Mouse (Mus musculus) heart, postnatal 25 days (tissue): ENCODE data around the gene Mlst8. TPM values are rescaled to one million over a fixed set of nuclear protein-coding genes. Genes with fewer than 3 reads are reported as not detected.
"Not testable (repeated sequence)": the region's sequence is repeated elsewhere in the genome, so short reads cannot be mapped to it uniquely, and the experiment has no call there.

Experiments used
- DNase-seq: peaks from one replicate; pipeline ENCODE4 v3.0.0; 2022; ENCODE audit warnings: low spot score
- intact Hi-C: fragments of 180-260 bp; cut with DNase I; formaldehyde crosslinking; loops from one replicate; pipeline ENCODE4 v1.15.1; 2025
- total RNA-seq, 2 experiments: library from RNA; stranded (reverse); gene quantifications; 2 replicates each; pipeline ENCODE4 v1.2.3; 2021

Gene Mlst8
- total RNA-seq, 2 experiments from 2014 or later: 9.4 to 11.3 TPM

DNA sequence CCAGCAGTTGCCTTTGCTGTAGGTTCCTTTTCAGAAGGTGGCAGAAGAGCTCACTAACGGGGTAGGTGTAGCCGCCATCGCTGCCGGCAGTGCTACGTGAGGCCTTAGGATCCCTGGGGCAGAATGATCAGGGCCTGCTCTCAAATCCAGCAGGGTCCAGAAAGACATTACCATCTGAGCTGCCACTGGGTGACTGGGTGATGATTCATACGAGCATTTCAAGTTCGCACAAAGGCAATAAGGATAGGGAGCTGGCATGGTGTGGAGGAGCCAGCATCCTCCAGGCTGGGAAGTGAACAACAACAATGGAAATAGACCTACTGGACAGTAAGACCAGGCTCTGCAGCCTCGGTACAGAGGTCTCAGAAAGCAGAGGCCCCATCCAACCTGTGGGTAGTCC, 38.5 kb downstream of the Mlst8 start:
- intact Hi-C loops: no loop called here
- no peak for DNase-seq

DNA sequence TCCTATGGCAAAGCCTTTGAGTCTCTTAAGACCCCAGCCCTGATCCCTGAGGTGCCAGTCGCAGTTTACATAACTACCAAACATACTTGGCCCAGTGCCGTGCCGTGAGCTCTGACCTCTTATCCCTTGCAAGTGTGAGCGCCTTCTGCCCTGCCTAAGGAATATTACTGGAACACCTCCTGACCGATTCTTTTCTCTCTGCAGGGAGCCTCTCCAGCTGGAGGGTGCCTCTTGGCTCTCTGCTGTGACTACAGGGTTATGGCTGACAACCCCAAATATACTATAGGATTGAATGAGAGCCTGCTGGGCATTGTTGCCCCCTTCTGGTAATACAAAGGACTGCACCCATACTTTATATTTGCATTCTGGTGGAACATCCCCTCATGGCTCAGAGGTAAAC, 41.9 kb downstream of the Mlst8 start:
- intact Hi-C loops: no loop called here
- DNase-seq: no peak

DNA sequence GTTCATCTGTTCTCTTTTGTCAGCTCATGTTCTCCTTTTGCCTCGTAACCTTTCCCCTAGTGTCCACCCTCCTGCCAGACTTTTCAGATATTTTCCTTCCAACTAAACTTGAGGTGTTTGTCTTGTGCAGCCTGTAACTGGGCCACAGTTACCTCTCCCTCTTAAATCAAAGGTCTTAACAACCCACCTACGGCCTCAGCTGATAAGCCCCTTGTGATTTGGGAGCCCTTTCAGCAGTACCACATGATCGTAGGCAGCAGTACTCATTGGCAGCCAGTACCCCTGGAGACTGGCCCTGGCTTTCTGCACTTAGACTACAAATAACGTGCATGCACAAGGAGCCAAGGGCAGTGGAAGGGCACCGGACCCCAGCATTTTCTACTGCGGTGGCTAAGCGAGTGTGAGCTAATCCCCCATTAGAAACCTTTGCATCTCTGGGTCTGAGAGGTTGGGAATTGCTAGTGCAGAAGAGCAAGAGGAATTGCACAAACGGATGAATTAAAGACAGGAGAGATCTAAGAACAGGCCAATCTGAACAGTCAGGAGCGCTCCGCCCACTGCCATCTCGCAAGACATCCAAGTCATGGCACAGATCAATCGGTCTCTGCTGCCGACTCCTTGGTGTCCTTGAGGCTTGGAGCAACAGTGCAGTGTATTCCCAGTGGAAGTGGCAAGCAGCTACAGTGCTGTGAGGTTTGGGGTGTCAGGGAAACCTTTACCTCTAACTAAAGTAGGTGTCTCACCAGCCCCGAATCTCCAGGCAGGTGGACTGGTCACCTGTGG, 49.5 kb downstream of the Mlst8 start:
- intact Hi-C loops: no loop called here

DNA sequence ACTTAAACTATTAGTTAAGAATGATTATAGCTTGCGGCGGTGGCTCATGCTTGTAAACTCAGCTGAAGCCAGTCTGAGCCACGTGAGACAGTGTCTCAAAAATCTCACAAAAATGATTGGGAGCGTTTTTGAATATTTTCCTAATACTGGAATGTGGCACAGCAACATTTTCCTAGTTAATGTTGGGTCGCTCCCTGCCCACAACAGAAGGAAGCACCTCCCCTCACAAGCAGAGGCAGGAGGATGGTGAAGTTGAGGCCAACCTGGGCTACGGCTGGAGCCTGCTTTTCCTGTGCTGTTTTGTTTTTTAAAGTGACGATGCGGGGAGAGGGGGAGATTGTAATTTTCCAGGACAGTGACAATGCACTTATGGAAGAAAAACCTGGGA, 51.7 kb downstream of the Mlst8 start:
- intact Hi-C loops: no loop called here

More for the DNA sequence above, 49.5 kb downstream of the Mlst8 start:
- DNase-seq: no peak

DNA sequence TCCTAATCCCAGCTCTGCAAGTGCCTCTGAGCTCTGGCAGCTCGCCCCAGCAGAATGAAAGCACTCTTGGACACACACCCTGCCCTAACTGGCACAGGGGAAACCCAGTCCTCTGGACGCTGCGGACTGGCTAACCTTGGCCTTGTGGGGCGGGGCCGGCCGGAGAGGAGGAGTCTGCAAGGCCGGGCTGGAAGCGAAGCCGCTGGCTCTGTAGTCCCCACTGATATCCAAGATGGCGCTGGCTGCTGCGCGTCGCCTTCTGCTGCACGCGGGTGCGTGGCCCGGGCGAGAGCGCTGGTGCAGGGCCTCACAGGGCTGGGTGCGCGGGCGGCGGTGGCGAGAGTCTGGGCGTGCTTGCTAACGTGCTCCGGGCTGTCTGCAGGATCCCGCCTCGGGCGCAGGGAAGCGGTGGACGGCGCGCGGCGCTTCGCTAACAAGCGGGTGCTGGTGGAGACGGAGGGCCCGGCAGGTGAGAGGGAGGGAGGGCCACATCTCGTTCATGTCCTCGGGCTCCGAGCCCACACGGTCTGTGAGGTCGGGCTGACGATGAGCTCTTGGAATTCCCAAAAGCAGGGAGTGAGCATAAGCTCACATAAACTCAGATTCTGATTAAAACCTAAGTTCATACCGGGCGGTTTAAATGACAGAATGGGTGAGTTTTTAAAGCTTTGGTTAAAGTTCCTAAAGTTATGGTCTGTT, 52.3 kb downstream of the Mlst8 start, which contains the start of gene Eci1:
Gene Eci1, plus strand, starts transcription at position 171 of the 699 bp plus-strand sequence.
- intact Hi-C loops: no loop called here

More for the DNA sequence above, 51.7 kb downstream of the Mlst8 start:
- DNase-seq: no peak

DNA sequence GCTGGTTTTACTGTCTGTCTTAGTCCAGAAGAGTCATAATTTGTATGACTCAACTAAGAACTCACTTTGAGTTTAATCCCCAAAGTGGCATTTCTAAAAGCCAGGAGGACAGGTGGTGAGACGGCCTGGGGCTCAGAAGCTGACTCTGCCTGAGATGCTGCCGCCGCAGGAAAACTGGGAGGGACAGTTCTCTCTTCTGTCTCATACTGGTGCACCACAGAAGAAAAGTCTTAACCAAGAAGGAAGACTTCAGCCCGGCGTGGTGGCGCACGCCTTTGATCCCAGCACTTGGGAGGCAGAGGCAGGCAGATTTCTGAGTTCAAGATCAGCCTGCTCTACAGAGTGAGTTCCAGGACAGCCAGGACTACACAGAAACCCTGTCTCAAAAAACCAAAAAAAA, 53.0 kb downstream of the Mlst8 start:
- intact Hi-C loops: no loop called here
- DNase-seq: no peak

More for the DNA sequence above, 52.3 kb downstream of the Mlst8 start, which contains the start of gene Eci1:
- peak; percentile 92 for DNase-seq

DNA sequence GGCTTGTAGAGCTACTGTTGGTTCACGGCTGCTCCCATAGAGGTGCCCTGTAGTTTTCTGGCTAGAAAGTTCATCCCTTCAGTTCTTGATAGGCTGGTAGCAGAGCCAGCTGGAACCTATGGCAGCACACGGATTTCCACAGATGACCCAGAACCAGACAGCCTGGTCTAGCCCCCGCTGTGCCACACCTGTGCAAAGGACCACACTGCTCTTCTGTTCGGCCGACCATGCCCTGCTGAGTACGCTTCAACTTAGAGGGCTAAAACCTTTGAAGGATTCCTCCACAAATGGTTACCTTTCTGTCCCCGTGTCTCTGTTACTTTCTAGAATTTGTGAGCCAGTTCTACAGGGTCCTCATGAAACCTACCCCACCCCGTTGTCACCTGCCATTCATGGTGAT, 53.6 kb downstream of the Mlst8 start:
- intact Hi-C loops: not testable (repeated sequence)

DNA sequence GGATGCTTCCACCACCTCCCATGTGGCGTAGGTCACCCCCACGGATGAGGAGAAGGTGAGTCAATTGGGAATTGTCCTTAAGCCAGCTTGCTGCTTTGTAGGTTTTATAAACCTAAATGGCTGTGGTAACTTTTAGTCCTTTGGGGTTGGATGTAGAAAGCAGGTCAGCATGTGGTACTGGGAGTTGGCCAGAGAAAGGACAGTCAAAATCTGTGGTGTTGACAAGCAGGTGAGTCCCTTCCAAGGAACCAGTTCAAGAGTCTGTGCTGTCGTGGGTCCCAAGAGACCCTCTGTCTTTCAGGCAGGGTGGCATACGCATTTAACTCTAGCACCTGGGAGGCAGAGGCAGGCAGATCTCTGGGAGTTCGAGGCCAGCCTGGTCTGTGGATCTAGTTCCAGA, 54.4 kb downstream of the Mlst8 start:
- no peak for DNase-seq
- intact Hi-C loops: no loop called here

More for the DNA sequence above, 53.6 kb downstream of the Mlst8 start:
- DNase-seq: not testable (repeated sequence)

Other genes with a start within 250 kb of the Mlst8 start
- gene Ccnf, start 227.6 kb downstream of the Mlst8 start, total RNA-seq: 1 to 10 TPM; 1.1 to 1.2 TPM
- gene Abca17, start 128.0 kb downstream of the Mlst8 start, total RNA-seq: not detected
- 10 to 100 TPM; 12.8 to 13.1 TPM for gene Abca3, start 127.1 kb downstream of the Mlst8 start, total RNA-seq
- 10 to 100 TPM; 60.3 to 60.5 TPM for gene Rnps1, start 64.5 kb downstream of the Mlst8 start, total RNA-seq
- 100 to 1,000 TPM; 409 to 483 TPM for gene Eci1, start 52.4 kb downstream of the Mlst8 start, total RNA-seq
- gene Dnase1l2, start 36.0 kb downstream of the Mlst8 start, total RNA-seq: 1 to 10 TPM in 1 of 2 experiments, under 1 TPM in 1; 0.78 to 1.2 TPM
- 10 to 100 TPM; 11.1 to 11.4 TPM for gene E4f1, start 8.8 kb downstream of the Mlst8 start, total RNA-seq
- gene Pgp, start 8.7 kb downstream of the Mlst8 start, total RNA-seq: 10 to 100 TPM; 42.3 to 43.3 TPM
- not detected for gene Bricd5, start 5.2 kb downstream of the Mlst8 start, total RNA-seq
- gene Caskin1, start 9.5 kb upstream of the Mlst8 start, total RNA-seq: under 1 TPM; 0.14 to 0.39 TPM
- 10 to 100 TPM; 43.6 to 54.1 TPM for gene Traf7, start 48.9 kb upstream of the Mlst8 start, total RNA-seq
- not detected for gene Rab26, start 55.1 kb upstream of the Mlst8 start, total RNA-seq
- gene Pkd1, start 70.8 kb upstream of the Mlst8 start, total RNA-seq: 10 to 100 TPM; 41.2 to 50.6 TPM
- gene Tsc2, start 153.6 kb upstream of the Mlst8 start, total RNA-seq: 100 to 1,000 TPM in 1 of 2 experiments, 10 to 100 TPM in 1; 93.9 to 101 TPM
- gene Nthl1, start 153.6 kb upstream of the Mlst8 start, total RNA-seq: 1 to 10 TPM; 2.8 to 3.4 TPM
- 100 to 1,000 TPM in 1 of 2 experiments, 10 to 100 TPM in 1; 96.0 to 135 TPM for gene Slc9a3r2, start 171.2 kb upstream of the Mlst8 start, total RNA-seq
- not detected for gene Npw, start 179.4 kb upstream of the Mlst8 start, total RNA-seq
- gene Zfp598, start 190.6 kb upstream of the Mlst8 start, total RNA-seq: 10 to 100 TPM; 17.5 to 17.9 TPM
- gene Syngr3, start 210.9 kb upstream of the Mlst8 start, total RNA-seq: not detected
- gene Gfer, start 217.1 kb upstream of the Mlst8 start, total RNA-seq: 10 to 100 TPM; 21.9 to 22.1 TPM
- gene Noxo1, start 217.2 kb upstream of the Mlst8 start, total RNA-seq: under 1 TPM; 0.50 to 0.55 TPM
- gene Tbl3, start 228.6 kb upstream of the Mlst8 start, total RNA-seq: 10 to 100 TPM; 16.0 to 16.9 TPM
- not detected for gene Rnf151, start 239.0 kb upstream of the Mlst8 start, total RNA-seq
- 100 to 1,000 TPM; 745 to 758 TPM for gene Rps2, start 239.0 kb upstream of the Mlst8 start, total RNA-seq
- 1,000 to 10,000 TPM; 1,080 to 1,118 TPM for gene Ndufb10, start 245.4 kb upstream of the Mlst8 start, total RNA-seq
- gene Rpl3l, start 248.7 kb upstream of the Mlst8 start, total RNA-seq: 100 to 1,000 TPM; 375 to 390 TPM